ENCODE assay signal across 8 mouse cellular contexts in genomic region chr16:11066029-11066832, GRCm38 (mm10). TPM values are rescaled to one million over a fixed set of nuclear protein-coding genes. Genes with fewer than 3 reads are reported as not detected.
A peak's percentile ranks its signal among the peaks of the same experiment; 100 is the strongest.
DNase-seq lines count a peak whose midpoint lies in the region; ATAC-seq and TF ChIP-seq lines count a peak whose summit lies in the region.

Gene Litaf, minus strand, starts transcription at chr16:11066157.

- TF ChIP-seq CTCF in gastrocnemius, adult 2 months (IDR thresholded peaks at IDR 0.05): peak; percentile 50
- peak; percentile 36 for TF ChIP-seq CTCF in hindbrain, postnatal 0 days (IDR thresholded peaks at IDR 0.05; ENCODE audit: low read depth)
- TF ChIP-seq CTCF in left cerebral cortex, adult 2 months (IDR thresholded peaks at IDR 0.05): no peak; the same call in 1 of the 2 replicates

- peak; percentile 99 for DNase-seq in ZHBTc4 (ENCODE audit: low read depth, low spot score)
- DNase-seq in gastrocnemius, adult 2 months: peak; percentile 99
- DNase-seq in hindbrain, postnatal 0 days (ENCODE audit: low spot score): peak; percentile 100
- peak; percentile 96 to 98 for DNase-seq in left cerebral cortex, adult 2 months (ENCODE audit: extremely low spot score in 1 of 2, low spot score in 2 of 2)
- peak; percentile 96 for DNase-seq in right cerebral cortex, adult 2 months (ENCODE audit: low spot score in 2 of 2)
- DNase-seq in urinary bladder, postnatal 14 days (ENCODE audit: low spot score): peak; percentile 98

- peak within 1 kb of the TSS; percentile 95 for H3K9ac ChIP-seq in hindbrain, postnatal 0 days (replicated peaks; ENCODE audit: low read length)

- peak; percentile 90 for ATAC-seq in common myeloid progenitor, adult 5-6 weeks (replicated peaks; ENCODE audit: low read depth, poor library complexity, severe bottlenecking)
- peak; percentile 98 for ATAC-seq in hindbrain, postnatal 0 days
- peak; percentile 97 for ATAC-seq in megakaryocyte, adult 5-6 weeks (ENCODE audit: poor library complexity, severe bottlenecking)

- H3K27me3 ChIP-seq in hindbrain, postnatal 0 days (ENCODE audit: insufficient read depth, low read length): no peaks in the 10 kb centered on the region

- H3K4me1 ChIP-seq in hindbrain, postnatal 0 days (ENCODE audit: insufficient read depth, low read length): peaks cover 40% of the 10 kb centered on the region

- 1% methylated on average over 77 of the region's 78 CpGs for WGBS in hindbrain, postnatal 0 days

- intact Hi-C loops in gastrocnemius, adult 2 months (cut with DNase I): no loop called here
- intact Hi-C loops in left cerebral cortex, adult 2 months (cut with DNase I): loop anchor here (1.0 to 5.0 kb wide), 2 partner anchors 26 to 41 kb away; no protein-coding TSS in a partner anchor

- H3K27ac ChIP-seq in gastrocnemius, adult 2 months: peak within 1 kb of the TSS; percentile 88
- H3K27ac ChIP-seq in hindbrain, postnatal 0 days: peak within 1 kb of the TSS; percentile 98
- peak within 1 kb of the TSS; percentile 95 for H3K27ac ChIP-seq in left cerebral cortex, adult 2 months

- peak within 1 kb of the TSS; percentile 89 for H3K4me2 ChIP-seq in hindbrain, postnatal 0 days (ENCODE audit: low read depth, low read length)

- no peaks in the 10 kb centered on the region for H3K9me3 ChIP-seq in hindbrain, postnatal 0 days (ENCODE audit: low read length)

- H3K36me3 ChIP-seq in hindbrain, postnatal 0 days (ENCODE audit: insufficient read depth, low read length): no peaks in the 10 kb centered on the region

- H3K4me3 ChIP-seq in gastrocnemius, adult 2 months: peak within 1 kb of the TSS; percentile 83
- peak within 1 kb of the TSS; percentile 87 for H3K4me3 ChIP-seq in hindbrain, postnatal 0 days (ENCODE audit: low read length)
- peak within 1 kb of the TSS; percentile 74 for H3K4me3 ChIP-seq in left cerebral cortex, adult 2 months

RNA-seq across cellular contexts. Expression of gene Litaf, which starts in this region (rescaled TPM):
- 18.4 and 22.3 TPM in 2 replicates for total RNA-seq in common myeloid progenitor, adult 5-6 weeks (2017)
- total RNA-seq in gastrocnemius, adult 2 months (2021): 1 to 10 TPM; 4.8 to 9.3 TPM
- 23.9 and 31.6 TPM in 2 replicates for total RNA-seq in hindbrain, postnatal 0 days (2014; rRNA removed)
- polyA plus RNA-seq in hindbrain, postnatal 0 days (2015; fragmentation: Nextera tagmentation; extraction: Ambion mirVana): 28.2 and 31.1 TPM in 2 replicates
- total RNA-seq in left cerebral cortex, adult 2 months (2021): 10 to 100 TPM in 1 of 2 experiments, 1 to 10 TPM in 1; 9.1 to 14.1 TPM
- total RNA-seq in megakaryocyte, adult 5-6 weeks (2015): 102 and 108 TPM in 2 replicates
- total RNA-seq in megakaryocyte, adult 5-6 weeks (2017): 88.0 and 90.7 TPM in 2 replicates

Comparison
In these comparisons a context has a peak if more than half of its experiments do, and no peak if none do; other contexts are left out.
1. Peak in every context shown above with its lines: DNase-seq, ATAC-seq, H3K4me3 ChIP-seq and H3K27ac ChIP-seq.